Comparison of ENCODE assay signal across 20 mouse cellular contexts in genomic region chr1:64644513-64644912, GRCm38 (mm10).
"Had no signal": no experiment of that assay in that cellular context is flagged by ENCODE, and none has a peak within 500 bp of the region (broad histone marks: within the 10 kb centered on the region; RNA-seq: fewer than 3 reads in every experiment).

No protein-coding gene starts in this region.

- H3K9me3 ChIP-seq: midbrain, embryonic 10.5 days; midbrain, embryonic 13.5 days; neural tube, embryonic 13.5 days; stomach, embryonic 15.5 days had no signal

- H3K36me3 ChIP-seq: midbrain, embryonic 10.5 days; midbrain, embryonic 13.5 days; neural tube, embryonic 13.5 days; stomach, embryonic 15.5 days had no signal

- H3K27me3 ChIP-seq: midbrain, embryonic 13.5 days; neural tube, embryonic 13.5 days; stomach, embryonic 15.5 days had no signal

- H3K4me3 ChIP-seq: left cerebral cortex, adult 2 months; megakaryocyte, embryonic 14.5 days; midbrain, embryonic 10.5 days; midbrain, embryonic 13.5 days; myocyte; neural tube, embryonic 13.5 days; stomach, embryonic 15.5 days had no signal

- H3K4me2 ChIP-seq: lung, embryonic 14.5 days; midbrain, embryonic 13.5 days; neural tube, embryonic 13.5 days; stomach, embryonic 15.5 days had no signal

- H3K4me1 ChIP-seq: midbrain, embryonic 10.5 days; midbrain, embryonic 13.5 days; neural tube, embryonic 13.5 days; stomach, embryonic 15.5 days had no signal

- ATAC-seq: liver, postnatal 0 days; lung, postnatal 0 days; midbrain, embryonic 13.5 days; midbrain, embryonic 16.5 days had no signal

- DNase-seq: kidney, adult 2 months; kidney, postnatal 25 days; liver, postnatal 0 days; lung, embryonic 14.5 days; retina, postnatal 1 day; right cerebral cortex, postnatal 25 days; spleen, adult 18-20 months; thymus, postnatal 36 days had no signal

- H3K9ac ChIP-seq: liver, embryonic 14.5 days; liver, postnatal 0 days; lung, embryonic 14.5 days; midbrain, embryonic 13.5 days; neural tube, embryonic 13.5 days; stomach, embryonic 15.5 days had no signal

- H3K27ac ChIP-seq: kidney, postnatal 0 days; left cerebral cortex, adult 2 months; liver, embryonic 14.5 days; macrophage; midbrain, embryonic 10.5 days; midbrain, embryonic 13.5 days; neural tube, embryonic 13.5 days; stomach, embryonic 15.5 days had no signal
